Mouse (Mus musculus): ENCODE measurements around the gene Acp7. TPM values are rescaled to one million over a fixed set of nuclear protein-coding genes. Genes with fewer than 3 reads are reported as not detected.

Gene Acp7
- polyA plus RNA-seq, 1 experiment from 2014 or later, result not detected

DNA sequence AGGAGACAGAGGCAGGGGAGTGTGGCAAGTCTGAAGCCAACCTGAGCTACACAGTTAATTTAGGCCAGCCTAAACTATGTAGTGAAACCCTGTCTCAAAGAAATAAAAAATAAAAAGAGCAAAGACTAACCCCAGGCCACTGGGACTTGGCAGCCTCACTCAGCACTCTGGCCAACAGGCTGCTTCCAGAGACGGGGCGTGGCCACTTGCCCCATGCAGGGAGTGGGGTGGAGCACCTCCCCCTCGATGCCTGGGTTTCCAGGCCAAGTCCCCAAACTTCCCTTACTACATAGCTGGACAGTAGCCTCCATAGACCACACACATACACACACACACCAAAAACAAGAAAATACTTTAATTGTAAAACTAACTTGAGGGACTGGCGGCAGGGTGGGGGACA is 72.6 kb downstream of the Acp7 start:
- Histone ChIP-seq H3K4me2 (no peak overlapping the region), H3K27ac (0 out of 2 replicates have a peak overlapping the region, but pooled peaks have one; percentile 10), H3K27me3 (no peaks in the 10 kb centered on the region), H3K9me3 (replicated peaks) (no peaks in the 10 kb centered on the region), H3K4me1 (replicated peaks) (peaks cover 17% of the 10 kb centered on the region), H3K9ac (no peak overlapping the region), H3K36me3 (peaks cover 29% of the 10 kb centered on the region), H3K4me3 (no peak overlapping the region)
- ATAC-seq (replicated peaks; ENCODE audit: insufficient number of reproducible peaks, insufficient read depth, low FRiP score, low read depth), result no peak; the same call in 1 of the 2 replicates
- 39% methylated on average over 4 of the region's 4 CpGs for WGBS

DNA sequence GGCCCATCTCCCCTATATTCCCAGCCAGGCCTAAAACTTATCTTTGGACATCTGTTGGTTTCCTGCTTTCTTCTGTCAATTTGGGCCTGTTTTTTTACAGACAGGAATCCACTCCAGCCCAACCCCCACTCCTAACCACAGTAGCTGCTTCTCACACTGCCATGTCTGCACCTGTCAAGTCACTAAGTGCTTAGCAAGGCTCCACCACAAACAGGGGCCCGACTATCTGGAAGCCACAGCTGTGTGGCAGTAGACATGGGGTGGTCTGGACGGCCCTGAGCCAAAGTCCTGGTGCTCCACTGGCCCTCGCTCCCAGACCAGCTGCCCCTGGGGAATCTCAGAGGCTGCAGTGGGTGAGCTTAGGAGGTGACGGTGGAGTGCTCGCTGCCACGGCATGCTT is 73.4 kb downstream of the Acp7 start:
- no peak for ATAC-seq (replicated peaks; ENCODE audit: insufficient number of reproducible peaks, insufficient read depth, low FRiP score, low read depth)
- H3K4me3 ChIP-seq, result no peak overlapping the region

More for the DNA sequence above, 73.4 kb downstream of the Acp7 start:
- Histone ChIP-seq H3K4me1 (replicated peaks) (peaks cover 17% of the 10 kb centered on the region), H3K36me3 (peaks cover 21% of the 10 kb centered on the region), H3K9ac (no peak overlapping the region), H3K27me3 (no peaks in the 10 kb centered on the region), H3K4me2 (no peak overlapping the region), H3K9me3 (replicated peaks) (no peaks in the 10 kb centered on the region), H3K27ac (0 out of 2 replicates have a peak overlapping the region, but pooled peaks have one; percentile 38)
- 26% methylated on average over 6 of the region's 6 CpGs for whole genome bisulfite sequencing

Small RNA genes within 50 kb of the gene (microRNA-seq; reads per million reads assigned to microRNA genes)
- gene Mir7049, result 0.63 reads per million

Other genes with a start within 250 kb of the Acp7 start
- gene Med29, start 238.6 kb downstream of the Acp7 start, polyA plus RNA-seq (2015; fragmentation: Nextera tagmentation; extraction: Ambion mirVana), result 42.0 and 45.7 TPM in 2 replicates
- gene Paf1, start 238.4 kb downstream of the Acp7 start, polyA plus RNA-seq (2015; fragmentation: Nextera tagmentation; extraction: Ambion mirVana), result 66.8 and 73.0 TPM in 2 replicates
- 9.6 and 20.9 TPM in 2 replicates for gene Gmfg, start 193.9 kb downstream of the Acp7 start, polyA plus RNA-seq (2015; fragmentation: Nextera tagmentation; extraction: Ambion mirVana)
- gene Lrfn1, start 179.4 kb downstream of the Acp7 start, polyA plus RNA-seq (2015; fragmentation: Nextera tagmentation; extraction: Ambion mirVana), result 1.1 and 1.5 TPM in 2 replicates
- not detected in 2 replicates for gene Ifnl2, start 120.9 kb downstream of the Acp7 start, polyA plus RNA-seq (2015; fragmentation: Nextera tagmentation; extraction: Ambion mirVana)
- not detected in 2 replicates for gene Ifnl3, start 108.5 kb downstream of the Acp7 start, polyA plus RNA-seq (2015; fragmentation: Nextera tagmentation; extraction: Ambion mirVana)
- not detected in 2 replicates for gene Sycn, start 90.4 kb downstream of the Acp7 start, polyA plus RNA-seq (2015; fragmentation: Nextera tagmentation; extraction: Ambion mirVana)
- gene Nccrp1, start 84.1 kb downstream of the Acp7 start, polyA plus RNA-seq (2015; fragmentation: Nextera tagmentation; extraction: Ambion mirVana), result not detected in 2 replicates
- 17.9 and 25.6 TPM in 2 replicates for gene Samd4b, start 33.2 kb downstream of the Acp7 start, polyA plus RNA-seq (2015; fragmentation: Nextera tagmentation; extraction: Ambion mirVana)
- 23.3 and 32.3 TPM in 2 replicates for gene Pak4, start 33.1 kb downstream of the Acp7 start, polyA plus RNA-seq (2015; fragmentation: Nextera tagmentation; extraction: Ambion mirVana)
- 3.4 and 3.9 TPM in 2 replicates for gene Fbxo27, start 61.5 kb upstream of the Acp7 start, polyA plus RNA-seq (2015; fragmentation: Nextera tagmentation; extraction: Ambion mirVana)
- 7.7 and 9.7 TPM in 2 replicates for gene Fbxo17, start 85.5 kb upstream of the Acp7 start, polyA plus RNA-seq (2015; fragmentation: Nextera tagmentation; extraction: Ambion mirVana)
- 102 and 109 TPM in 2 replicates for gene Mrps12, start 110.5 kb upstream of the Acp7 start, polyA plus RNA-seq (2015; fragmentation: Nextera tagmentation; extraction: Ambion mirVana)
- 16.8 and 20.6 TPM in 2 replicates for gene Sars2, start 110.7 kb upstream of the Acp7 start, polyA plus RNA-seq (2015; fragmentation: Nextera tagmentation; extraction: Ambion mirVana)
- gene Ccer2, start 124.8 kb upstream of the Acp7 start, polyA plus RNA-seq (2015; fragmentation: Nextera tagmentation; extraction: Ambion mirVana), result not detected in 2 replicates
- 50.3 and 58.4 TPM in 2 replicates for gene Sirt2, start 135.4 kb upstream of the Acp7 start, polyA plus RNA-seq (2015; fragmentation: Nextera tagmentation; extraction: Ambion mirVana)
- 26.6 and 35.8 TPM in 2 replicates for gene Nfkbib, start 136.2 kb upstream of the Acp7 start, polyA plus RNA-seq (2015; fragmentation: Nextera tagmentation; extraction: Ambion mirVana)
- gene Rinl, start 157.6 kb upstream of the Acp7 start, polyA plus RNA-seq (2015; fragmentation: Nextera tagmentation; extraction: Ambion mirVana), result 2.8 and 7.3 TPM in 2 replicates
- gene Hnrnpl, start 177.2 kb upstream of the Acp7 start, polyA plus RNA-seq (2015; fragmentation: Nextera tagmentation; extraction: Ambion mirVana), result 152 and 158 TPM in 2 replicates
- 224 and 234 TPM in 2 replicates for gene Ech1, start 193.9 kb upstream of the Acp7 start, polyA plus RNA-seq (2015; fragmentation: Nextera tagmentation; extraction: Ambion mirVana)
- gene Lgals4, start 202.5 kb upstream of the Acp7 start, polyA plus RNA-seq (2015; fragmentation: Nextera tagmentation; extraction: Ambion mirVana), result 8.2 and 9.1 TPM in 2 replicates
- 1.7 and 2.7 TPM in 2 replicates for gene Lgals7, start 232.5 kb upstream of the Acp7 start, polyA plus RNA-seq (2015; fragmentation: Nextera tagmentation; extraction: Ambion mirVana)

Measured in heart, embryonic 15.5 days (tissue).